Mouse (Mus musculus): ENCODE data around the gene Akr1a1. TPM values are rescaled to one million over a fixed set of nuclear protein-coding genes. Genes with fewer than 3 reads are reported as not detected.
"Not testable (repeated sequence)": the region's sequence is repeated elsewhere in the genome, so short reads cannot be mapped to it uniquely, and the experiment has no call there.

Gene Akr1a1
- 613 and 617 TPM in 2 replicates for polyA plus RNA-seq (2015; fragmentation: Nextera tagmentation; extraction: Ambion mirVana)

DNA sequence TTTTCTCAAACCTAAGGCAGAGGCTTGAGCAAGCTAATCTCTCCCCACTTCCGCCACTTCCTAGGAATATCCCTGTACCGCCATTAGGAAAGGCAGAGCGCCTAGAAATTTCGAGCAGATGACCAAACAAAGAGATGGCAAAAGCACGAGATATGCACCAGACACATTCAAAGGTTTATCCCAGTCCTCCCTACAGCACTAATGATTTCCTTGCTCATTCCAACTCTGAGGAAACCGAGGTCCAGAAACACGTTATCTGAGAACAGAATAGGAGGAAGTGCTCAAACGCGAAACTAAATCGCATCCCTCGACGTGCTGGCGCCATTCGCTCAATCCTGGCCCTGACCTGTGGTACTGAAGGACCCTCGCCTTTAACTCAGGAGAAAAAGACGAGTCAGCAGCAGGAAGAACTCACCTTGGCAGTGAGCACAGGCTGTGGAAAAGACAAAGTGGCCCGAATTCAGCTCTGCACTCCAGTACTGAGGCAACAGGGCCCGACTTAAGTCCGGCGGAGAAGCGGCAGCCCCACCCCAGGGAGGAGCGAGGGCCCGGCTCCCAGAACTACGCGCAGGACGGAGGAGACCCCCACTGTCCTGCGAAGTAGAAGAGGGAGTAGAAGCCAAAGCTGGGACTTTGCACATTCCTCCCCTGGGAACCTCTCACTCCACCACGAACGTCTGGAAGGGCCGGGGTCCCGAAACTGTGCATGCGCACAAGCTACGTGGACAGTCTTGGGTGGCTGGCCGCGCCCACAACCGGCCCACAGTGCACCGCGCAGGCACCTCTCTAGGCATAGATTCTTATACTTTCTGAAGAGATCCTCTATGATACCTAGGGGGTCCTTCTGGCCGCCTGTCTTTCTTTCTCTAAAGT lies at the start of gene Akr1a1:
Akr1a1 (minus strand) TSS at position 757 of the 873 bp plus-strand sequence.
- no peaks in the 10 kb centered on the region for H3K9me3 ChIP-seq
- peak; percentile 100 for ATAC-seq
- peak within 1 kb of the TSS; percentile 83 for H3K27ac ChIP-seq
- peak within 1 kb of the TSS; percentile 86 for H3K4me2 ChIP-seq (replicated peaks)
- peak within 1 kb of the TSS; percentile 87 for H3K9ac ChIP-seq (replicated peaks)
- peaks cover 44% of the 10 kb centered on the region for H3K4me1 ChIP-seq (replicated peaks)
- H3K4me3 ChIP-seq (replicated peaks) = peak within 1 kb of the TSS; percentile 80
- under 1% methylated on average over 39 of the region's 39 CpGs for WGBS
- H3K27me3 ChIP-seq = no peaks in the 10 kb centered on the region
- peaks cover 13% of the 10 kb centered on the region for H3K36me3 ChIP-seq

- Histone ChIP-seq H3K9ac (replicated peaks) (no peak overlapping the region), H3K27ac (no peak overlapping the region), H3K27me3 (no peaks in the 10 kb centered on the region), H3K4me3 (replicated peaks) (no peak overlapping the region), H3K36me3 (peaks cover 46% of the 10 kb centered on the region), H3K4me2 (replicated peaks) (no peak overlapping the region), H3K4me1 (replicated peaks) (no peaks in the 10 kb centered on the region), H3K9me3 (no peaks in the 10 kb centered on the region)
- no peak for ATAC-seq
- 96% methylated on average over 1 of the region's 1 CpGs for WGBS
Measured at GRCm38 (mm10) chr4:116700964-116701363, 49.5 kb upstream of the Akr1a1 start.

DNA sequence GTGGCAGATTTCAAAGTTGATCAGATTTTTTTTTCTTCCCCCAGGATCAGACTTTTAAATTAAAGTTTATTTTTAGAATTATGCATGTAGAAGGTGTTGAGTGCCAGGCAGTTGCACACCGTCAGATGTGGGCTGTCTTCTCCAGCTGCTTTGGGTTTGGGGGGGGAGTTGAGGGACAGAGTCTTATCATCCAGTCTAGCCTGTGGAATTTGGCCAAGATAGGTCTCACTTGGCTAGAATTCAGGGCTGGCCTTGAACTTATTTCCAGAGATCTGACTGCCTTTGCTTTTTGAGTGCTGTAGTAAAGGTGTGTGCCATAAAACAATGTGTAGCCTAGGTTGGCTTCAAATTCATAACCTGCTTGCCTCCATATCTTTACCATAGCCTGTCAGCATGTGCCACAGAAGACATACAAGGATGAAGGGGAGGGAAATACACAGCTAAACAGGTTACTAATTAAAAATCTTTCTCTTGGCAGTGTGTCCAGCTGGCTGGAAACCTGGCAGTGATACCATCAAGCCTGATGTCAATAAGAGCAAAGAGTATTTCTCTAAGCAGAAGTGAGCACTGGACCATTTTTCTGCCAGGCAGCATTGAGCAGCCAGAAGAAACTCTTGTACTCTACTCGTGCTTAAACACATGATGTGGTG lies 47.3 kb upstream of the Akr1a1 start:
- ATAC-seq = no peak
- Histone ChIP-seq H3K4me1 (replicated peaks) (no peaks in the 10 kb centered on the region), H3K36me3 (peaks cover 51% of the 10 kb centered on the region), H3K4me3 (replicated peaks) (no peak overlapping the region), H3K9me3 (no peaks in the 10 kb centered on the region), H3K27me3 (no peaks in the 10 kb centered on the region), H3K4me2 (replicated peaks) (no peak overlapping the region), H3K9ac (replicated peaks) (no peak overlapping the region), H3K27ac (no peak overlapping the region)
- WGBS = 94% methylated on average over 2 of the region's 2 CpGs

DNA sequence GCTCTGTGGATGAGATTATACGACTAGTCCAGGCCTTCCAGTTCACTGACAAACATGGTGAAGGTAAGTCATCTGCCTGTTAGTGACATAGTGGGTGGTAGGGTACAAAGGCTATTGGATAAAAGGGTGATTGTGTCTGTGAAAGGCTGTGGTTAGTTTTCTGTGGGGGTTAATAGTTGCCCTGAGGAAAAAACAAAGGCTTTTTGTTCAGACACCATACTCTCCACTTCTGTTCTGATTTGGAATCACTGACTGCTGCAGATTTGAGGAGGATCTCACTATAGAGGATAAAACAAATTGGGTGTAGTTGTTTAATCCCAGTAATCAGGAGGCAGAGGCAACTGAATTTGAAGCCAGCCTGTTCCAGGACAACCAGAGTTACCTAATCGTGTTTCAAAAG lies 42.3 kb upstream of the Akr1a1 start:
- peaks cover 62% of the 10 kb centered on the region for H3K36me3 ChIP-seq

GRCm38 (mm10) chr4:116692146-116692545 lies 40.7 kb upstream of the Akr1a1 start:
- Histone ChIP-seq H3K36me3 (peaks cover 54% of the 10 kb centered on the region), H3K4me1 (replicated peaks) (peaks cover 3% of the 10 kb centered on the region), H3K4me2 (replicated peaks) (no peak overlapping the region), H3K27me3 (no peaks in the 10 kb centered on the region), H3K9me3 (no peaks in the 10 kb centered on the region), H3K27ac (no peak overlapping the region), H3K4me3 (replicated peaks) (no peak overlapping the region), H3K9ac (replicated peaks) (no peak overlapping the region)
- ATAC-seq = no peak
- WGBS = 90% methylated on average over 2 of the region's 2 CpGs

More for the DNA sequence above, 42.3 kb upstream of the Akr1a1 start:
- H3K4me1 ChIP-seq (replicated peaks) = no peaks in the 10 kb centered on the region
- no peak overlapping the region for H3K9ac ChIP-seq (replicated peaks)
- H3K9me3 ChIP-seq = no peaks in the 10 kb centered on the region
- no peak overlapping the region for H3K4me3 ChIP-seq (replicated peaks)
- no peak overlapping the region for H3K27ac ChIP-seq
- no peak overlapping the region for H3K4me2 ChIP-seq (replicated peaks)
- 86% methylated on average over 2 of the region's 2 CpGs for WGBS
- ATAC-seq = no peak
- no peaks in the 10 kb centered on the region for H3K27me3 ChIP-seq

GRCm38 (mm10) chr4:116689309-116689876 lies 37.9 kb upstream of the Akr1a1 start:
- H3K9ac ChIP-seq (replicated peaks) = no peak overlapping the region
- peaks cover 41% of the 10 kb centered on the region for H3K36me3 ChIP-seq
- peaks cover 21% of the 10 kb centered on the region for H3K4me1 ChIP-seq (replicated peaks)
- no peaks in the 10 kb centered on the region for H3K27me3 ChIP-seq
- H3K9me3 ChIP-seq = no peaks in the 10 kb centered on the region
- H3K4me2 ChIP-seq (replicated peaks) = no peak overlapping the region
- ATAC-seq = no peak
- H3K27ac ChIP-seq = no peak overlapping the region
- 96% methylated on average over 4 of the region's 4 CpGs for WGBS
- no peak overlapping the region for H3K4me3 ChIP-seq (replicated peaks)

DNA sequence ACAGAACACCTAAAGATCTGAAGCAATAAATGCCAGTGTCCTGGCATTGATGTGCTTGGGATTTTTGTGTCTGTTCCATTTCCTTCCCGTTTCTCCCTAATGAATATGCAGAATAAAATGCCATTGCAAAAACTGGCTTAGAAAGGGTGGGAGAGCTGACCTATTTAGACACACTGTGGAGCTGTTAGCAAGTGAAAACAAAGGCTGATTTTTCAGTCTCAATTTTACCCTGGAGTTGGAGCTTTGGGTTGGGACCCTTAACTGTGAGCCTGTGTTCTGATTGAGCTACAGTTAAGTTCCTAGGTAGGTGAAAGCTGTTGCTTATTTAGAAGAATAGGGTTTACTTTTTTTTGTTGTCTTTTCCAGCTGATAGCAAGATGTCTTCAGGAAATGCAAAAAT lies 35.6 kb upstream of the Akr1a1 start:
- ATAC-seq = no peak
- Histone ChIP-seq H3K36me3 (peaks cover 22% of the 10 kb centered on the region), H3K9me3 (no peaks in the 10 kb centered on the region), H3K4me1 (replicated peaks) (peaks cover 21% of the 10 kb centered on the region), H3K4me3 (replicated peaks) (peak overlapping the region; percentile 66), H3K4me2 (replicated peaks) (peak overlapping the region; percentile 74), H3K27me3 (no peaks in the 10 kb centered on the region), H3K27ac (no peak overlapping the region), H3K9ac (replicated peaks) (peak overlapping the region; percentile 33; the same call in 1 of the 2 replicates)
- WGBS = 34% methylated on average over 1 of the region's 1 CpGs

- peaks cover 12% of the 10 kb centered on the region for H3K36me3 ChIP-seq
- H3K9me3 ChIP-seq = no peaks in the 10 kb centered on the region
- H3K4me1 ChIP-seq (replicated peaks) = peaks cover 21% of the 10 kb centered on the region
- peak within 1 kb of the TSS; percentile 71 for H3K9ac ChIP-seq (replicated peaks)
- peak; percentile 95 for ATAC-seq
- H3K27ac ChIP-seq = peak within 1 kb of the TSS; percentile 75
- H3K4me2 ChIP-seq (replicated peaks) = peak within 1 kb of the TSS; percentile 74
- H3K27me3 ChIP-seq = no peaks in the 10 kb centered on the region
- peak within 1 kb of the TSS; percentile 66 for H3K4me3 ChIP-seq (replicated peaks)
- WGBS = under 1% methylated on average over 56 of the region's 56 CpGs
Measured at GRCm38 (mm10) chr4:116685402-116686061, 34.1 kb upstream of the Akr1a1 start, which contains the start of gene Prdx1. Gene Prdx1 (plus strand): TSS chr4:116685544.

DNA sequence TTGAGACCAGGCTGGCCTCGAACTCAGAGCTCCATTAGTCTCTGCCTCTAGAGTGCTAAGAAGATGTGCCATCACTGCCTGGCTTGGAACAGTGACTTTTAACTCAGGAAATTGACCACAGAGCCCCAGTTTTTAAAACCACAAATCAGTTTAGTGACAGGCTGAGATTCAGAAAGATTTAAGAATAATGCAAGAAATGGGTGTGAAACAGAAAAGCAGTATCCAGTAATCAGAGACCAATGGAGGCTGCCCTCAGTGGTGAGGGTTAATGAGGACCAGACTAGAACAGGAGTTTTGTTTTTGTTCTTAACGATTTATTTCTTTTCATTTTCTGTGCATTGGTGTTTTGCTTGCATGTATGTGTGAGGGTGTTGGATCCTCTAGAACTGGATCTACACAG lies 33.2 kb upstream of the Akr1a1 start:
- no peaks in the 10 kb centered on the region for H3K27me3 ChIP-seq
- peak overlapping the region; percentile 74 for H3K4me2 ChIP-seq (replicated peaks)
- no peak overlapping the region; the same call in 1 of the 2 replicates for H3K9ac ChIP-seq (replicated peaks)
- peak overlapping the region; percentile 66 for H3K4me3 ChIP-seq (replicated peaks)
- ATAC-seq = no peak
- 0 out of 2 replicates have a peak overlapping the region, but pooled peaks have one; percentile 33 for H3K27ac ChIP-seq
- no peaks in the 10 kb centered on the region for H3K9me3 ChIP-seq
- H3K4me1 ChIP-seq (replicated peaks) = peaks cover 21% of the 10 kb centered on the region
- peaks cover 6% of the 10 kb centered on the region for H3K36me3 ChIP-seq
- 90% methylated on average over 2 of the region's 2 CpGs for WGBS

DNA sequence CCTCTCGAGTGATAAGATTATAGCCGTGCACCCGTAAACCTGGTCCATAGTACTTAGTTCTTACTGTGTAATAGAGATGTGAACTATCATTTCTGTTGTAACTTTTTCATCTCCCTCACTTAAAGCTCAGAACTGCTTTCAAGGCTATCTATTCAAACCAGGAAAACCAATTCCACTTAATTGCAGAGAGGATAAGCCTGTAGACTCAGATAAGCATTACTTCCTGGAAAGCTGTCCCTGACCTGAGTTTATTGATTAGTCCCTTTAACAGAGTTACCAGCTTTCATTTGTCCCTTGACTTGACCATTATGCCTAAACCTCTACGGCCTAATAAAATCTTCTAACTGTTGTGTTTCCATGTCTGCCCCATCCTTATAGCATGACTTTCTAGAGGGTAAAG lies 32.5 kb upstream of the Akr1a1 start:
- H3K4me3 ChIP-seq (replicated peaks) = no peak overlapping the region
- no peak overlapping the region for H3K4me2 ChIP-seq (replicated peaks)
- H3K27me3 ChIP-seq = no peaks in the 10 kb centered on the region
- no peak overlapping the region for H3K9ac ChIP-seq (replicated peaks)
- H3K9me3 ChIP-seq = no peaks in the 10 kb centered on the region
- no peak for ATAC-seq
- WGBS = 91% methylated on average over 4 of the region's 4 CpGs
- peaks cover 21% of the 10 kb centered on the region for H3K4me1 ChIP-seq (replicated peaks)
- H3K36me3 ChIP-seq = peaks cover 1% of the 10 kb centered on the region; the same call in 1 of the 2 replicates
- no peak overlapping the region for H3K27ac ChIP-seq

- not testable (repeated sequence) for H3K27ac ChIP-seq; H3K9ac ChIP-seq (replicated peaks); H3K9me3 ChIP-seq; H3K36me3 ChIP-seq; H3K4me1 ChIP-seq (replicated peaks); H3K4me3 ChIP-seq (replicated peaks); H3K27me3 ChIP-seq; ATAC-seq; H3K4me2 ChIP-seq (replicated peaks)
- 93% methylated on average over 4 of the region's 4 CpGs for WGBS
Measured at GRCm38 (mm10) chr4:116680521-116680920, 29.0 kb upstream of the Akr1a1 start.

Measured in midbrain, embryonic 13.5 days (tissue).